Mouse (Mus musculus): ENCODE results near the gene Psma5.

DNA sequence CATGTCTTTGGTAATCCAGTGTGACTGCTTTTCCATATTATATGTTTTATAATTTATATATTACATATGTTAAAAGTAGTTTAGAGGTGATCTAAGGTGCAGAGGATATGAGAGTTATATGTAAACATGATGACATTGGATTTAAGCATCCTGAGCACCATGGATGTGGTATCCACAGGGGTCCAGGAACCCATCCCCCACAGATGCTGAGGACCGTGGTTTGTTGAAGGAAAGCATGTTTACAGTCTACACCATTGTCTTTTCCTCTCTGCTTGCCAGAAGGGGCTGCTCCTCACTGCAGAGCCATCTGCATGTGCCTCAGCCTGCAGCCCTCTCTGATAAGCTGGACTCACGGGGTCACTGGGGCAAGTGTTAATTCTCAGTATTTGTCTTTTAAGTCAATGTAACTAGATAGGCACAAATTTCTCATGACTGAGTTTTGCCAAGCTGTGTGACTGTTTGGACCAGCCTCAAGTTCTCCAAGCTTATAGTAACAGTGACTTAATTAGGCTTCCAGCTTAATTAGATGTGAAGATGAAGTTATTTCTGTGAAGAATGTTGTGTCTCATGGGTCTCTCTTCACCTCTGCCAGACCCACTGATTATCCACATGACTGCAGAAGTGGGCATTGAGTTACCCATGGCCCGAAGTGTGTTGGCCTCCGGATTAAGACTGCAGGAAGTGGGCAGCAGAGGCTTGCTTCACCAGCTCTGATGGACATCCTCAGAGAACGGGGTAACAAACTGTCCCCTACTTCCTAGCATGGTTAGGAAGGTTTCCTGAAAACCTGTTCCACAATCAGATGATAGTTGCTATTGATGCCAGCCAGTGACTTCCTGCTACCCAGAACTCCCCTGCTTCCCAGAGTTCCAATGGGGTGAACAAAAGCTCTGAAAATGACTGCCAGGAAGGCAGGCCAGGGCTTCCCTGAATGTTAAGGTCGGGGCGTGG is 41.2 kb downstream of the Psma5 start:
- TF ChIP-seq CTCF (IDR thresholded peaks at IDR 0.05; ENCODE audit: low read depth) (no peak), EP300 (IDR thresholded peaks at IDR 0.05; ENCODE audit: low read depth) (no peak)

Data from liver, postnatal 0 days (tissue).